Mouse (Mus musculus) cerebellum, adult 2 months (tissue): Measurements from ENCODE around the gene Tcf3. TPM values are rescaled to one million over a fixed set of nuclear protein-coding genes. Genes with fewer than 3 reads are reported as not detected.

Experiments used
- DNase-seq, 2 experiments: peaks; one replicate each; pipeline ENCODE4 v3.0.0; 2021
- H3K27ac ChIP-seq: fragments of 200-500 bp; 2 replicates; pipeline ENCODE4 v1.5.1; 2012; ENCODE audit warnings: low read length, control low read depth, inconsistent platforms; ENCODE audit not compliant: insufficient read depth
- H3K27me3 ChIP-seq: fragments of 200-500 bp; 2 replicates; pipeline ENCODE4 v1.6.1; 2012; ENCODE audit warnings: inconsistent platforms, mild to moderate bottlenecking, low read length, moderate library complexity; ENCODE audit not compliant: control insufficient read depth, insufficient read depth
- H3K4me1 ChIP-seq: fragments of 200-500 bp; 2 replicates; pipeline ENCODE4 v1.6.1; 2011; ENCODE audit warnings: low read length; ENCODE audit not compliant: control insufficient read depth, insufficient read depth
- H3K4me3 ChIP-seq: fragments of 200-500 bp; replicated peaks from 2 replicates; pipeline ENCODE3; 2011; ENCODE audit warnings: mild to moderate bottlenecking, low read depth, low read length, control low read depth; ENCODE audit not compliant: insufficient read depth
- CTCF ChIP-seq: fragments of 200-500 bp; IDR thresholded peaks from 2 replicates; pipeline ENCODE4 v1.5.1; 2011; ENCODE audit warnings: low read depth, mild to moderate bottlenecking, control low read depth, low read length, moderate library complexity, borderline replicate concordance; ENCODE audit not compliant: insufficient read depth
- POLR2A ChIP-seq: fragments of 200-500 bp; IDR thresholded peaks from 2 replicates; pipeline ENCODE4 v1.6.1; 2011; ENCODE audit warnings: low read length, control low read depth, borderline replicate concordance; ENCODE audit not compliant: insufficient read depth
- WGBS: fragments of 180-500 bp; shearing (Covaris S2); methylation state at CpG from one replicate; pipeline ENCODE4 v1.1.7; 2018; 5-methylcytosine and 5-hydroxymethylcytosine counted together
- polyA plus RNA-seq: library from polyadenylated mRNA; depleted of rRNA; stranded (reverse); fragments of >200 nt; gene quantifications from 2 replicates; pipeline ENCODE4 v1.2.3, GENCODE M21; 2012

The Tcf3 gene
- polyA plus RNA-seq, 1 experiment = 34.2 TPM

DNA sequence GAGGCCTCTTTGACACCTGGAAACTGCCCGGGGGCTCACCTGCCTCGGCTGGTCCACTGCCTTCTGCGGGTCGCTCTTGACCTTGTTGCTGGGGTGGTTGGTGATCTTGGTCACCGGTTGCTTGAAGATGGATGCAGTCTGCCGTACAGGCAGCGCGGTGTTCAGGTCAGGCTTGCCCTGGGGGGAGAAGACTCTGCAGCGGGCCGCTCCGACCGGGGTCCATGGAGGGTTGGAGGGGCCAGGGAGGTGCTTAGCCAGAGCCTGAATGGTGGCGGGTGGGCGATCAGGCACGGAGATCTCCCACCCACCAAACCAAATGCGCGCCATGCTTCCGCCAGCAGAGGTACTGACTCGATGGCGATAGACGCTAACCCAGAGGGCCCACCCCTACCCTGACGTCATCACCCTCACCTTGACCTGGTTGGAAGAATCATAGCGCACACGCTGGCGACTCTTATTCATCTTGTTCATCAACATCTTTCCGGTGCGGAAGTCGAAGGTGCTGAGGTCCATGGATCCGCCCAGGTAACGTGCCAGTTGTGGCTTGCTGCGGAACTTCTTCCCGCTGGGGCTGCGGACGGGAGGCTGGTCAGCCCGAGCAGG lies 38.3 kb downstream of the Tcf3 start:
- Histone ChIP-seq H3K4me1 (peaks cover 11% of the 10 kb centered on the region), H3K27ac (no peak overlapping the region), H3K4me3 (no peak overlapping the region), H3K27me3 (no peaks in the 10 kb centered on the region)
- 94% methylated on average over 35 of the region's 35 CpGs for WGBS
- DNase-seq = peak in 1 of 2 experiments; percentile 27
- TF ChIP-seq CTCF (no peak), POLR2A (no peak)

GRCm38 (mm10) chr10:80392687-80393086 lies 40.8 kb downstream of the Tcf3 start:
- Histone ChIP-seq H3K4me1 (peaks cover 15% of the 10 kb centered on the region), H3K4me3 (no peak overlapping the region), H3K27ac (no peak overlapping the region), H3K27me3 (no peaks in the 10 kb centered on the region)
- TF ChIP-seq CTCF = no peak
- TF ChIP-seq POLR2A = no peak
- DNase-seq = no peak
- 53% methylated on average over 5 of the region's 5 CpGs for WGBS

- Histone ChIP-seq H3K27ac (no peak overlapping the region), H3K4me1 (peaks cover 5% of the 10 kb centered on the region), H3K4me3 (no peak overlapping the region), H3K27me3 (no peaks in the 10 kb centered on the region)
- TF ChIP-seq CTCF (no peak), POLR2A (no peak)
- DNase-seq = no peak
- 79% methylated on average over 9 of the region's 9 CpGs for WGBS
Measured at GRCm38 (mm10) chr10:80390697-80391096, 42.8 kb downstream of the Tcf3 start.

- WGBS = 38% methylated on average over 4 of the region's 4 CpGs
- H3K4me1 ChIP-seq = peaks cover 16% of the 10 kb centered on the region
- DNase-seq = peak in 1 of 2 experiments; percentile 28
Measured at GRCm38 (mm10) chr10:80389185-80389708, 44.2 kb downstream of the Tcf3 start.

GRCm38 (mm10) chr10:80388731-80389130 lies 44.7 kb downstream of the Tcf3 start:
- no peak for DNase-seq
- no peak overlapping the region for H3K4me3 ChIP-seq
- WGBS = 35% methylated on average over 2 of the region's 2 CpGs
- no peak for TF ChIP-seq POLR2A
- TF ChIP-seq CTCF = no peak
- H3K27ac ChIP-seq = no peak overlapping the region
- no peaks in the 10 kb centered on the region for H3K27me3 ChIP-seq
- peaks cover 21% of the 10 kb centered on the region for H3K4me1 ChIP-seq

More at GRCm38 (mm10) chr10:80389185-80389708, 44.2 kb downstream of the Tcf3 start:
- no peak for TF ChIP-seq POLR2A
- TF ChIP-seq CTCF = no peak
- Histone ChIP-seq H3K27ac (no peak overlapping the region), H3K27me3 (no peaks in the 10 kb centered on the region), H3K4me3 (no peak overlapping the region)

- peak; percentile 85 to 88 for DNase-seq
- Histone ChIP-seq H3K4me3 (peak within 1 kb of the TSS; percentile 84), H3K27ac (peak within 1 kb of the TSS; percentile 63), H3K27me3 (no peaks in the 10 kb centered on the region), H3K4me1 (peaks cover 24% of the 10 kb centered on the region)
- TF ChIP-seq CTCF (no peak), POLR2A (peak; percentile 22; the same call in 1 of the 2 replicates)
- 2% methylated on average over 43 of the region's 61 CpGs for WGBS
Measured at GRCm38 (mm10) chr10:80387522-80387959, 45.9 kb downstream of the Tcf3 start, which contains the start of gene Mex3d. Gene Mex3d, minus strand, starts transcription at chr10:80387659.

- peaks cover 24% of the 10 kb centered on the region for H3K4me1 ChIP-seq
- peak overlapping the region; percentile 1; the same call in 1 of the 2 replicates for H3K27ac ChIP-seq
- H3K27me3 ChIP-seq = no peaks in the 10 kb centered on the region
- TF ChIP-seq POLR2A = no peak
- TF ChIP-seq CTCF = no peak
- WGBS = 4% methylated on average over 89 of the region's 94 CpGs
- peak in 1 of 2 experiments; percentile 48 for DNase-seq
- peak overlapping the region; percentile 64 for H3K4me3 ChIP-seq
Measured at GRCm38 (mm10) chr10:80386735-80387471, 46.5 kb downstream of the Tcf3 start.
